Mouse (Mus musculus): Measurements from ENCODE around the gene Entpd2.

DNA sequence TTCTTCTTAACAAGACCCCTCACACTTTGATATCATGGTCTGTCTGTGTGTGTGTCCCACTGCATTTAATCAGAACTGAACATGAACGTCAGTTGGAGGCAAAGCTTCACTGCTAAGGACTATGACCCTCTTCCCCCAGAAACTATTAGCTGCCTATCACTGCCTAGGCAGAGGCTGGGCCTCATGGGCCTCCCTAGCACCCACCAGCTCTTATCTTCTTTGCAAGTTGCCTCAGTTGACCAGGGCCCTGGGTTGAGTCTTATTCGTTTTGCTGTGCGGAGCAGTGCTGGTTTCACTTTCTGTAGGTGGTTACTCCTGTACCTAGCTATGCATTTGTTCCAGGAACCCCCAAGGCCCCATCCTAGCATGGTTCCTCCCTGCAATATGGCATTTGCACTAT lies 25.7 kb upstream of the Entpd2 start:
- no peak for TF ChIP-seq CTCF (IDR thresholded peaks at IDR 0.05; ENCODE audit: extremely low read depth, insufficient read depth, low read length)
- no peak for TF ChIP-seq POLR2A (IDR thresholded peaks at IDR 0.05; ENCODE audit: extremely low read depth, insufficient read depth, low read length)
